Mouse (Mus musculus) right cerebral cortex, postnatal 10 days (tissue): ENCODE results near the gene Tmem262.
A peak's percentile ranks its signal among the peaks of the same experiment; 100 is the strongest.

ENCODE experiments used
- DNase-seq, 2 experiments: peaks; one replicate each; pipeline ENCODE4 v3.0.0; 2021; ENCODE audit warnings: low spot score in 2 of 2

The Tmem262 gene

DNA sequence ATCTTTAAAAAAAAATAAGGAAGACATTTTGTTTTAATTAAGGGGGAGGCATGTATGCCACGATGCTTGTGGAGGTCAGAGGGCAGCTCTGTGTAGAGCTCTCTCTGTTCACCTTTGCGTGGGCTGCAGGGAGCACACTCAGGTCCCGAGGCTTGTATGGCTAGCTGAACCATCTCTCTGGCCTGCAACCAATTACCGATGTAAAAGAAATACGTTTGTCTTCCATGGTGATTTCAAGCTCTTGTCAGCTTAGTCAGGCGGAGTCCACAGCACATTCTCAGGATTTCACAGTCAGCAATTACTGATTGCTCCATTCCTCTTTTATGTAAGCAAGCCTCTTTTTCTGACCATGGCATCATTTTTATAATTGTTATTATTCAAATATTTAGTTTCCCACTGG is 21.4 kb downstream of the Tmem262 start:
- DNase-seq, result no peak

GRCm38 (mm10) chr19:6102169-6102853 is 22.5 kb downstream of the Tmem262 start:
- DNase-seq, result no peak

DNA sequence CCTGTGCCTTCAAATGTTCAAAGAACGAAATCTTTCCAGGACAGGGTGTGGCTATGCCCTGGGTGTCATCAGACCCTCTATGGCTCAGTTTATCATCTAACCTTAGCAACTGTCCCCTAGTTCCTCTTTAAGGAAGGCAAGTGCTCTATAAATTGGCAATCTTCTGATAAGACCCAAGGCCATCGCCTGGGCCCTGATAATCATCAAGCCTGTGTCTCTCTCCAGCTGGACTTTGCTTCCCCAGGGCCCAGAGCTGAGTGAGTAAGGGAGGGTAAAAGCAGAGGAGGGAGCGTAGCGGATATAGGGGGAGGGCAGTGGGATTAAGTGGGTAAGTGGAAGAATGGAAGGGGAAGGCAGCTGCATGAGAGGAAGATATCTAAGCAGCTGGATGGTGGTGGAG is 24.6 kb downstream of the Tmem262 start:
- no peak for DNase-seq

GRCm38 (mm10) chr19:6105586-6105985 is 25.8 kb downstream of the Tmem262 start, which contains the start of gene Naaladl1:
TSS of gene Naaladl1 (plus strand) at chr19:6105782.
- DNase-seq, result no peak

- DNase-seq, result no peak
Observed at GRCm38 (mm10) chr19:6113116-6113515, 33.3 kb downstream of the Tmem262 start.

DNA sequence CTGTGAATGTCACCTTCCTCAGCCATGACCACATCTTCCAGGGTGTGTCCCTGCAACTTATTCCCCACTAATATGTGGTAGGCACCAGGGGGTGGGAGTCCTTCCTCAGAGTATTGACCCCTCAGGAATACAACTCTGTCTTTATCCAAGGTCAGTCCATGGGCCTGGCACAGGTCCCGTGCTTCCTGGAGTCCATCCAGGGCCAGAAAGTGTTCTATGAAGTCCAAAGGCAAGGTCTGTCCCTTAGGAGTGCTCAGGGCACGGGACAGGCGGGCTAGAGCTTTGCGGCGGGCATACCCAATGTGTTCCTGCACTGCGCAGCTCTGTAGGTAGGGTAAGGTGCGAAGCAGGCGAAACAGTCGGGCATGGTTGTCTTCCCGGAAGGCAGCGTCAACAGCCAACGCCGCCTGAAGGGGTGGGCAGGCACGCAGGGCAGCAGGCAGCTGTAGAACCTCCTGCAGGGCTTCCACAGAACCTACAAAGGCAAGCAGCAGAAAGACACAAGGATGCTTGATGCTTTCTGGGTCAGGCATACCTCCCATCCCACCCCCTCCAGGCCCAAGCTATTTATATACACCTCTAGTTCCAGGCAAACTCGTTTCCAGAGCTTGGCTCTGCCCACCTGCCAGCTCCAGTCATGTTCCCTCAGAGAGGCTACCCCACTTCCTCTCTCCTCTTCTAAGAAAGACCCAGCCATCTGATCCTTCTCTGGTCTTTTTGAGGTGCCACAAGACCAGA is 36.4 kb downstream of the Tmem262 start:
- peak in 1 of 2 experiments; percentile 41 for DNase-seq

GRCm38 (mm10) chr19:6117346-6117985 is 37.6 kb downstream of the Tmem262 start:
- peak in 1 of 2 experiments; percentile 28 for DNase-seq

GRCm38 (mm10) chr19:6117986-6118676 is 38.3 kb downstream of the Tmem262 start, which contains the start of gene Sac3d1:
TSS of gene Sac3d1 (minus strand) at chr19:6118650.
- peak; percentile 94 for DNase-seq

- peak; percentile 47 to 59 for DNase-seq
Observed at GRCm38 (mm10) chr19:6118677-6119185, 38.9 kb downstream of the Tmem262 start.

DNA sequence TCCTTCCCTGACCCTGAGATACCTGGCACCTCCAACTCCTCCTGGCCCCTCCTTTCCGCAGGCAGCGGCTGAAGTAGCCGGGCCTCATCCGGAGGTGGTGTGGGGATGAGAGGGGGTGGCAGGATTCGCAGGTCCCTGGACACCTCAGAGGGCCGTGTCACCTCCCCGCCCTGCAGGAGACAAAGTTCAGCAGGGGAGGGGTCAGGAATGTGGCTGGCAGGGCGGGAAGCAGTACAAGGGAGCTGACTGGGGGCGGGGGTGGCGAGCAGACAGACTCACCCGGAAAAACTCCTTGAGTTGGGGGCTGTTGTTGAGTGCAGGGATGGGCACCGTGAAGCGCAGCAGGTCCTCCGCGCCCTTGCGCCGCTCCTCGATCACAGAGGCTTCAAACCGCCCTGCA is 41.9 kb downstream of the Tmem262 start:
- DNase-seq, result no peak

GRCm38 (mm10) chr19:6123330-6123729 is 43.5 kb downstream of the Tmem262 start:
- DNase-seq, result no peak

DNA sequence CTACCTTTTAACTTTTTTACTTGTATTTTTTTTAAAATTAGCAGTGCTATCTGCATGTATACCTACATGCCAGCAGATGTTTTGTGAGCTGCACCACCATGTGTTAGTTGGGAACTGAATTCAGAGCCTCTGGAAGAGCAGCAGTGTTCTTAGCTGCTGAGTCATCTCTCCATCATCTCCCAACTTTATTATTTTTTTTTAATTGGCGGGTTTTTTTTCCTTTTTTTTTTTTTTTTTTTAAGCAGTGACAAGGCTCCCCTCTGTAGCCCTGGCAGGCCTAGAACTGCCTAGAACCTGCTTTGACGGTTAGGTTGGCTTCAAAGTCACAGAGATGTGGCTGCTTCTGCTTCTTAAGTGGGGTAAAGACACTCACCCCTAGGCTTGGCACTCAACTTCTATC is 45.1 kb downstream of the Tmem262 start:
- DNase-seq, result no peak

GRCm38 (mm10) chr19:6126289-6126688 is 46.5 kb downstream of the Tmem262 start:
- no peak for DNase-seq

DNA sequence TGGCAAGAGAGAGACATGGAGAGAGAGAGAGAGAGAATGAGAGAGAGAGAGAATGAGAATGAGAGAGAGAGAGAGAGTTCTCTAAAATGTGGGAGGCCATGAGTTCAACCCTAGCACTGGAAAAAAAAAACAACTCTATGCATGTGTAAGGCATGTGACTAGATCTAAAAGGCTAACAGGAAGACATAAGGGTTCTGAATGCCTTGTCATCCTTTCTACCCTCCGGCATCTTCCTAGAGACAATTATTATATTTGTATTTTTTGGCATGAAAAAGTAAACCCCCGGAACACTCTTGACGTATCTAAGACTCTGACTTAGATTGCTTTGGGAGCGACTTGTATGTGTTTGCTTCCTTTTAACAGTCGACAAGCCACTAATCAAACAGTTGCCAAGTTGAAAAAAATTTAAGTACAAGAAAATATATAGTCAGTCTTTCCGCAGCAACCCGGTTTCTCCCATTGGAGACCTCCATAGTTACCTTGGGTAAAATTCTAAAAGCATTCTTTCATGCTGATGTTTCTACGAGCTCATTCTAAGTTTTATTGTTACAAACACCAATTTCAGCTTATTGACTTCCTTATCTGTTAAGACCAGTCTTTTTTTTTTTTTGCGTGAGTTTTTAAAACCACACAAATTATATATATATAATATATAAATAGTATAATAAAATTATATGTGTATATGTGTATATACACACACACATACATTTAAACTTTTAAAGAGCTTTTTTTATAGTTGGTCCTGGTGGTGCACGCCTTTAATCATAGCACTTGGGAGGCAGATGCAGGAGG is 47.2 kb downstream of the Tmem262 start:
- no peak for DNase-seq

GRCm38 (mm10) chr19:6127760-6128341 is 48.0 kb downstream of the Tmem262 start, which contains the start of gene Snx15:
TSS of gene Snx15 (minus strand) at chr19:6128304.
- peak; percentile 96 to 97 for DNase-seq
